Mouse (Mus musculus) heart, postnatal 14 days (tissue): ENCODE measurements around the gene Tshz2. TPM values are rescaled to one million over a fixed set of nuclear protein-coding genes. Genes with fewer than 3 reads are reported as not detected.

Experiments used
- DNase-seq, 2 experiments: peaks; one replicate each; pipeline ENCODE4 v3.0.0; 2021 to 2022
- intact Hi-C: fragments of 180-260 bp; cut with DNase I; formaldehyde crosslinking; loops from one replicate; pipeline ENCODE4 v1.15.1; 2025
- total RNA-seq, 2 experiments: library from RNA; stranded (reverse); gene quantifications; 2 replicates each; pipeline ENCODE4 v1.2.3; 2021

Gene Tshz2
- total RNA-seq, 2 experiments from 2014 or later, result 15.5 to 17.8 TPM

DNA sequence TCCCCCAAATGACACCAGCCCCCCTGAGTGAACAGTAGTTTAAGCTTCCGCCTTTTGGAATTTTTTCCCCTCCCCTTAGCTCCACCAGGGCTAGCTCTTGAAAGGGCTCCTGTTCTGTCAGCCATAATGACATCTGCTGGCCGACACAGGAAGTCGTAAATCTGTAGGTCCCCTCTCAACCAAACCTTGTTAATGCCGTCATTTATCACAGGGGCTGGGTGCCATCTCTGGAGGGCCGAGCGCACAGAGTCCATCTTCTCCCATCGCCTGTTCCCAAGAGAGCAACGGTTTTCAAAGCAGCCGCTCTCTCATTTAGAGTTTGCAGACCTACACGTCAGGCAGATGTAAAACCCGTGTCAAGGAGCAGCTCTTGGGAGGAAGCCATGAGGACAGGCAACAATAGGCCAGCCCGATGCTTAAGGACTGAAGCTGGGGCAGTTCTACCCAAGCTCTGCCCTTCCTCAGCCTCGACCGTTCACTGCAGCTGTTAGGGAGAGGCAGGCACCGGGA lies 11.6 kb upstream of the Tshz2 start:
- intact Hi-C loops, result loop anchor here (10.0 kb wide), 1 partner anchor 566 kb away; no protein-coding TSS in a partner anchor
- peak in 1 of 2 experiments; percentile 21 for DNase-seq

DNA sequence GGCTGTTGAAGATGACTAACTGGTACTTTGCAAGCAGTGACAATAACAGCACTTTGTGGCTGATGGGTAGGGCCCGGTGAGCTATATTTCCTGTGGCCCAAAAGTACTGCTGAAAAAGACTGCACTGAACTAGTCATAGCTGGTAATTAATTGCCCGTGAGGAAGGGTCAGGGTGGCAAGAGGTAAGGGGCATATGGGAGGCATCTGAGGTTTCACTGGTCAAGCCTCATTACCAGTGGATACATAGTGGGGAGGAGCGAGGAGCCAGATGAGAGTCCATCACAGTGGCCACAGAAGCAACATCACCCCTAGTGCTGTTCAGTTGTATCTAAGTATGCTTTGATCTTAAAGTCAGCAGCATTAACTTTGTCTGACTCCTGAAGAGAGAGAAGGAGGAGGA lies 2.7 kb upstream of the Tshz2 start:
- no peak for DNase-seq
- intact Hi-C loops, result loop anchor here (5.0 to 10.0 kb wide), 3 partner anchors 125 to 475 kb away; no protein-coding TSS in a partner anchor

DNA sequence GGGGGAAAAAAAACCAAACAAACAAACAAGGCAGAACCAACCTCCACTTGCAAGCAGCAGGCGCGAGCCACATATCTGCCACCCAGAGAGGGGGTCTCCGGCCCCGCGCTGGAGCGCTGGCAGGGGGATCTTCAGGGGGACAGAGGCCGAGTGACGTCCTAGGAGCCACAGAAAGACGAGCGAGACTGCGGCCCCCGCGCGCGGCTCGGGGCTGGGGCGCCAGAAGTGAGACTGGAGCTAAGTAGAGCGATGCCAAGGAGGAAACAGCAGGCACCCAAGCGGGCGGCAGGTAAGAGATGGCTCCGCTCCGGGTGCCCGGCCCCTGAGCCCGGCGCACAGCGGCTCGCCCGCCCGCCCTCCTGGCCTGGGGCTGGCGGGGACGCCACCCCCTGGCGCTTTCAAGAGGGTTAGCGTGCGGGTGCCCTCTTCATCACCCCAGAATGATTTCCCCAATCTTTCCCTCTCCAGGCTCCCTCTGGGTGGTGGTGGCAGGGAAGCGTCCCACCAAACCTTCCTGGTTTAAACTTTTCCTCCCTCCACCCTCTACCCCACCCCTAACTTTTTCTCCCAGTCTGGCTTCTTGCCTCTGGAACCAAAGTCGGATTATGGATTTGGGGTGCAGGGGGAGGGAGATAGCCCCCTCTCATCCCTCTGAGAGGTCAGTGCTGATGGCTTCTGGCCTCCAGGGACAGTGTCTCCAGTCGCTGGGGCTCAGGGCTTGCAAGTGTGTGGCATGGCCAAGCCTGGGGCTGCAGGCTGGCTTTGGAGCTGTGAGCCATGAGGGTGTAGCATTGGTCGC lies 877 bp downstream of the Tshz2 start:
- DNase-seq, result peak; percentile 40 to 43
- intact Hi-C loops, result loop anchor here (2.0 to 10.0 kb wide), 4 partner anchors 89 to 471 kb away; no protein-coding TSS in a partner anchor

DNA sequence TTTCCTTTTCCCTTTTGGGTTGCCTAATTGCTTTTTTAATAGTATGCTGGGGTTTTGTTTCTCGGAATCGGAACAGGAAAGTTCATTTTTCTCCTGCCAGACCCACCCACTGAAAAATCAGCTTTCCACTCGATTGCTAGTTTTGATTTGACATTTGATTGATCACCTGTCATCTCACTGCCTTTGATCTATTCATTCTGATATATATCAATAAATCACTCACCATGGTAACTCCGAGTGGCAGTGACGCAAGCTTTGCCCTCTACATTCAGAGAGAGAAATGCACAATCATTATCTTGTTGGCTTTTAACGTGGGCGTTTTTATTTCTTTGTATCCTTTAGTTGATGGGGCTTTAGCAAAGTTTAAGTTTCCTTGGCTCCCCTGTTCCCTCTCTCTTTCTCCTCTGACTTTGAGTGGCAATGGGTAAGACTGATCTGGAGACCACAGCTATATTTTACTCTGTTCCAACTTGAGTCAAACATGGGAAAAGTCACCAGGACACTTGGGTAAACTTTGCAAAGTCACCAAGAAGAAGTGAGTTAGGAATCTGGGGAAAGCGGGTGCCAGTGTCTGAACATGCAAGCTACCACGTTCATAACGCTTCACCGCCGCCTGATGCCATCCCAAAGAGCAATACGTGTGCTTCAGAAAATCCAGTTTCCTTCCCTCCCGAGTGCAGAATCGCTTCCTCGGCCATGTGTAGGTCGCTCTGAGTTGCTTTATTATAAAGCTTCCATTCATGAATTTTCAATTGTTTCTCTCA lies 2.0 kb downstream of the Tshz2 start:
- intact Hi-C loops, result loop anchor here (2.0 to 10.0 kb wide), 5 partner anchors 38 to 470 kb away; no protein-coding TSS in a partner anchor

DNA sequence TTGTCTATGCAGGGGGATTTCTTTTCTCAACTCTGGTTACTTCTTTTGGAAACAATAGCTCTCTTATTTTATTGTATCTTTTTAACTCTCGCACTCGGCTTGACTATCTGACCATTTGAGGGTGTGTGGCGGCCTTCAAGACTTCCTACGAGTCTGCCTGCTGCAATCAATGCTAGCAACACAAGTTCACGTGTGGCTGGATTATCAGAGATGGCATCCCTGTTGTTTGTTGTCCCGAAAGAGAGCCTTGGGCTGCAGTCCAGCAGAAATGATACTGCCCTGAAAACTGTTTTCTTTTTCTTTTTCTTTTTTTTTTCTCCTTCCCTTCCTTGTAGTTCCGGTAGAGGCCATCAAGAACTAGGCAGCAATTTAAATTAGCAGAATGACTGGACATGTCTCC lies 2.6 kb downstream of the Tshz2 start:
- no peak for DNase-seq
- intact Hi-C loops, result loop anchor here (2.0 to 10.0 kb wide), 4 partner anchors 37 to 469 kb away; no protein-coding TSS in a partner anchor

More for the DNA sequence above, 2.0 kb downstream of the Tshz2 start:
- no peak for DNase-seq

DNA sequence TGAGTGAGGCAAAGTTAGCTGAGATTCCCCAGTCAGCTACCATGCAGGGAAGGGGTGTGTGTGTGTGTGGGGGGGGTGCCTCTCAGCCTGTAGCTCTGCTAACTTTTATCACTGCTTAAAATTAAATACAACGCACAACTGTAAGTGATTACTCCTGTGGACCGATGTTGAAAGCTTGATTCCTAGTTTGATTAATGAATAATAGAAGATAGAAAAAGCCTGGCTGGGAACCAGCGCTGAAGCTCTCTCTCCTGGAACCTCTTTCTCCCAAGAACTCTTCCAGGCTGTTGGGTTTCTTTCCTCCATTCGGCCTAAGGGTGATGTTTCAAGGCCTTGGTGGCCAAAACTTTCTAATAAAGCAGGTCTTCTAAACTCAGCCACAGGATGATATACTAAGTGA lies 3.6 kb downstream of the Tshz2 start:
- intact Hi-C loops, result loop anchor here (5.0 to 10.0 kb wide), 3 partner anchors 36 to 468 kb away; no protein-coding TSS in a partner anchor
- DNase-seq, result no peak

DNA sequence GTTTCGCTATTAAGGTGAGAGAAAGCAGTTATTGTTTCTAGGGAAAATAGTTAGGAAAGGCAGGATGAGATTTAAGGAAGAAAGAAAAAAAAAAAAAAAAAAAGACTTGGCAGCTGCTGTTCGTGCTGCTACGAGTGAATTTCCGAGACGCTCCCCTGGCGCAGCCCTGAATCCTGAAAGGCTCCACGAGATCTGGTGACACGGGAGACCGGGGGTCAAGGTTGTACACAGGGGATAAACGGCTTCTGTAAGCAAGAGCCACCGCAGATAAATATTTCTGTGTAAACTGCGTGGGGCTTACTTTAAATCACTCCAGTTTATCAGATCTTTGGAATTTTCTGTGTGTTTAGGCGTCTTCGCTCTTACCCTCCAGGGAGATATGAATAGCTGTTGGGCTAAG lies 8.7 kb downstream of the Tshz2 start:
- no peak for DNase-seq
- intact Hi-C loops, result no loop called here

DNA sequence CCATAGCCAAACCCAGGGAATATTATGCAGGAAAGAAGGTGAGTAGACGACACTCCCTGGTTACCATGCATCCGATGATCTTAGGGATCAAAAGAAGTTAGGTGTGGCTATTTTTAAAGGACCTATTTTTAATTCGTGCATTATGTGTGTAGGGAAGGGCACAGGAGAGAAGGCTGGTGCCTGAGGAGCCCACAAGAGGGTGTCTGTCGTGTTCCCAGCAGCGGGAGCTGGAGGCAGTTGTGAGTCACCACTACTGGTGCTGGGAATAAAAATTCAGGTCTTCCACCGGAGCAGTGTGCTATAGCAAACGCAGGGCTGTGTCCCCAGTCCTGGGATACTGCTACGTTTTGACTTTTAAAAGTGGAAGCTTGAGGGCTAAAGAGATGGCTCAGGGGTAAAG lies 9.6 kb downstream of the Tshz2 start:
- DNase-seq, result no peak
- intact Hi-C loops, result no loop called here

DNA sequence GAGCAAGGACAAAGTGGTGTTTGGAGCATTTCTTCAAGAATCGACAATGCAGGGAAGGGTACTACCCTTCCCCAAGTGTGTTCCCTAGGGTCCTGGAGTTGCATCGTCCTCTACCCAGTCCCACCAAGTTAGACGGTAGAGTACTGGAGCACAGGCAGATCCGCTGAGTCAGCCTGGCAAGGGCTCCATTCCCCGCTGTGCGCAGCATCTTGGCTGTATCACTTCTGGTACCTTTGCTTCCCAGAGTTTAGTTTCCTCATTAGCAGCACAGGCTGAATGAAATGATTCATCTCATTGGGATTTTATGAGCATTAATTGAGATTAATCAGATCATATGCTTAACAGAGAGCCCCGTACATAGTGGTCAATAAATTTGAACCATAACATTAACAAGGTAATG lies 14.3 kb downstream of the Tshz2 start:
- no peak for DNase-seq
- intact Hi-C loops, result no loop called here

DNA sequence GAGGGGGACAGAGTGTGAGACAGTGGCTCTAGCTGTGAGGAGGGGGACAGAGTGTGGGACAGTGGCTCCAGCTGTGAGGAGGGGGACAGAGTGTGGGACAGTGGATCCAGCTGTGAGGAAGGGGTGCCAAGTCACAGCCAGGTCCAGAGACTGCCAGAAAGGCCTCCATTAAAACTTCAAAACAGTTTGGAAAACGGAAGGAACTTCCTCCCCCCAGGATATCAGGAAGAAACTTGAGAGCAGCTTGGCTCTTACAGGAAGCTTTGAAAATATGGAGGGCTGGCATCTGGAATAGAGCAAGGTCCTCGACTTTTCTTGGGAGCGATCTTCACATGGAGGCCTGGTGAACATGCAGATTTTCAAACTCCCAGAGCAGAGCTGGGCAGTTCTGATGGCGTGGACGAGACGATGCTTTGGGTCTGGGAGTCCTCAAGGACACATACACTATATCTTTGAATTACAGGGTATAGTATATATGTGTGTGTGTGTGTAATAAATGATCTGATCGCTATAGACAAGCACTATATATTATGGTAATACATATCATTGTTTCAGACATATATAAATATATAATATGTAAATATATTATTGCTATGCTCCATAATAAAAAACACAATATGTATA lies 16.6 kb downstream of the Tshz2 start:
- no peak for DNase-seq
- intact Hi-C loops, result no loop called here

DNA sequence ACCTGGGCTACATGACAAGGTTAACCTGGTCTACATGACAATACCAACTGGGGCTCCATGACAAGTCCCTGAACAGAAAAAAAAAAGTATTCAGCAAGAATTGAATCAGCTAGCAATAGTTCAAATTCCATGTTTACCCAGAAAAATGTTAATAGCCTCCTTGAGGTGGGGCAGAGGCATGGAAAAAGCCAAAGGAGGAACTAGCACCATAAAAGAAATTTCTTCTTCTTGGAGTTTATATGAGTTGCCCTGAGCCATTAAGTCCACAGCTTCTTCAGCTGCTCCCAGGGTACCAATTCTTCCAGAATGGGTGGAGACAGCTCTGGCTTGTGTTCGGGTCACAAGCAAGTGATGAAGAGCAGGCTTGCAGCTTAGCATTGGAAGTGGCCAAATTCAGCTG lies 20.5 kb downstream of the Tshz2 start:
- no peak for DNase-seq
- intact Hi-C loops, result no loop called here

DNA sequence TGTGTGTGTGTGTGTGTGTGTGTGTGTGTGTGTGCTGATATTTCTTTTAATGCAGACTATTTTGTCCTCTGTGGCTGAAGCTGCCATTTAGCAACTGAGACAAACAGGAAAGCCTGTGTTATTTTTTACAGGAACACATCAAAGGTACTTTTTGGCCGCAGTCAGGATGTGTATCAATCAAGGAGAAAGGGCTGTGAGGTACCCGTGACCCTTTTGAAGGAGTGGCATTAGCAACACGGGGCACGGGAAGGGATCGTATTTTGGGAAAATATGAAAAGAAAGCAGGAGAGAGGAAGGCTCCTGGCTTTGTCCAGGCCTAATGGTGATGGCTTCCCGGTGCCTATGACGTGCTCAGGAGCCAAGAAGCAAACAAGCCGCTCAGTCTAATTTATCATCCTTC lies 31.0 kb downstream of the Tshz2 start:
- intact Hi-C loops, result no loop called here
- no peak for DNase-seq

DNA sequence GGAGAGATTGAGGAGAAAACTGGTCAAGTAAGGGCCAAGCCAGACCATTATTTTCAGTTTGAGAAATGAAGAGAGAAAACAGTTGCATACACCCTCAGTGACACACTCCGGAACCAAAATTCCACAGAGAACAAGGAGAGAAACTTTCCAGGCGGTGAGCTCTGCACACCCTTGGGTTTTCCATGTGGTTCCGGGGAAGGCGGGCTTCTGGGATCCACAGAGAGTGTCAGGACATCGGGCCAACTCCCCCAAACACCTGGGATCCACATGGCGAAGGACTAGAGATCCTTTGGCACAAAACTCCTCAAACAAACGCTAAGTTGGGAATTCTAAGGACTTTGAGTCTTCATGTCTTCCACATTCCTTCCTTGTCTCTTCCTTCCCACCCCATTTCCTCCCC lies 38.5 kb downstream of the Tshz2 start:
- DNase-seq, result no peak
- intact Hi-C loops, result loop anchor here (5.0 kb wide), 1 partner anchor 34 kb away; no protein-coding TSS in a partner anchor

DNA sequence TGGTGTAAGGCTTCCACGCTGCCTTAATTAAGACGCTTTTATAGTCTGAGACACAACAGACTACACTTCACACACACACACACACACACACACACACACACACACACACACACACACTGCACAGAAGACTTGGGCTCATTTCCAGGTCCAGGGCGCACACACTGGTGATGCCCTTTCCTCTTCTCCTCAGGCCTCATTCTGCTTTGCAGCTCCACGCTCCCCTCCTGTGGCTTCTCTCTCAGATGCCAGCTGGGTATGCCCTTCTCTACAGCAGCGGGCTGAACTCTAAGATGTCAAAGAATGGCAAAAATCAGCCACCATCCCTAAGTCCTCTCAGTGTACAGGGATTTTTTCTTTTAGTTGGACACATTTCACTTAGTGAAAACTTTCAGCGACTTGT lies 41.0 kb downstream of the Tshz2 start:
- DNase-seq, result no peak
- intact Hi-C loops, result loop anchor here (5.0 kb wide), 1 partner anchor 36 kb away; no protein-coding TSS in a partner anchor

DNA sequence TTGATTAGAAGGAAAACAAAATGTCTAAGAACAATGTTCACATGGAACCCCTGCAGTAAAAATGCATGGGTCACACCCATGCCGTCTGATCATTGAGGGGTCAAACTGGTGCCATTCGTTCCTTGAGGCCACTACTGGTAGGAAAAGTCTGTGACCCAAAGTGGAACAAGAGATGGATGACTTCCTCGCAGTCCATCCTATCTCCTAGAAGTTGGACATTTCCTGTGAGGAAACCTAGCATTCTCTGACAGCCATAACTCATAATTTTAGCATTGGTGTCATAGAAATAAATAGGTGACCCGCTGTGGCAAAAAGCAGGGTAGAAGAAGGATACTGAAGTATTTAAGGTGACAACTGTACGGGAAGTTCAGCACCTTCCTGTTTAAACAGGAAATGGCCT lies 41.4 kb downstream of the Tshz2 start:
- DNase-seq, result no peak
- intact Hi-C loops, result loop anchor here (5.0 kb wide), 1 partner anchor 37 kb away; no protein-coding TSS in a partner anchor

DNA sequence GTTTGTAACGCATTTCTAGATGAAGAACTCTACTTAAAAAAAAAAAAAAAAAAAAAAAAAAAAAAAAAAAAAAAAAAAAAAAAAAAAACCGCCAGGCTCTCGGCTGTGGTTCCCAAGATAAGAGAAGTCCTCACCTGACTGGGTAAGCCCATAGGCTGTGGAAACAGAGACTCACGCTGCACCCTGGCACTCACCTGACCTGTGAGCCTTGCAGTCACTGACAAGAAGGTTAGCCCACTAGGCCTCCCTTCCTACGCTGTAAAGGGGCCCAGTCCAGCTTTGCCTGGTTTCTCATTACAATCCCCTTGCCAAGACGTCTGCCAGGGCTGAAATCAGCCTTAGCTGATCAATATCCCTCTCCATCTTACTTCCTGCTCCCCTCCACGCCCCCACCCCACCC lies 46.5 kb downstream of the Tshz2 start:
- no peak for DNase-seq
- intact Hi-C loops, result no loop called here

DNA sequence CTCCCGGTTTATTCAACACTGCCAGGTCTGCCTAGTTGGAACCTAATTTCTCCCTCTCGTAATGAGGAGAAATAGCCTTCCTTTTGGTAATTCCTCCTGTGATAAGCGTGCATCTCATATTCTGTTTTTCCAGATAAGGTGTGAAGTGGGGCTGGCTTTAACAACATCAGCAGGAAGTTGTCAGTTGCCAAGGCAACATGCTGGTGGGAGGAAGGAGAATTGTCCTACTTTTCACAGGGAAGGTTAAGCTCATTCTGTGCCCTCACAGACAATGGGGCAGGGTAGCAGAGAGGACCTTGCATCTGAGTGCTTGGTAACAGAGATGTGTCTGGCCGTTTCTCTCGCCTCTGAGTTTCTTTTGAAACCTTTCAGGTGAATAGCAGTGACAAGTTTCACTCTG lies 47.1 kb downstream of the Tshz2 start:
- no peak for DNase-seq
- intact Hi-C loops, result no loop called here

DNA sequence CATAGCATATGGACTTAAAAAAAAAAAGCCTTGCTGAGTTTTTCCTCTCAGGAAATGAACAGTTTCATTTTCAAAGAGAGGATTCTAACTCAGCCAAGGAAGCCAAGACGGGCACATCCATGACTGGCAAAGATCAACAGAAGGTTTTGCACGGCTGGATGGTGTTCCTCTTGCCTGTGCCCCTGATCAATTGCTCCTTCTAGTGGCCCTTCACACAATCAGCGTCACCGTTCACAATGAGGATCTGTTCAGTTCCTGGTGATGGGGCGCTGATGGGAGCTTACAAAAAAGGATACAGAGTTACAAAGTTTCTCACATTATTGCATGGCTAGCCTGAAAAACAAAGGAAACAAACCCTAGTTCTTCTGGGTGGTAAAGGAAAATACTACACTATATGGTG lies 52.4 kb downstream of the Tshz2 start:
- intact Hi-C loops, result no loop called here
- DNase-seq, result no peak

DNA sequence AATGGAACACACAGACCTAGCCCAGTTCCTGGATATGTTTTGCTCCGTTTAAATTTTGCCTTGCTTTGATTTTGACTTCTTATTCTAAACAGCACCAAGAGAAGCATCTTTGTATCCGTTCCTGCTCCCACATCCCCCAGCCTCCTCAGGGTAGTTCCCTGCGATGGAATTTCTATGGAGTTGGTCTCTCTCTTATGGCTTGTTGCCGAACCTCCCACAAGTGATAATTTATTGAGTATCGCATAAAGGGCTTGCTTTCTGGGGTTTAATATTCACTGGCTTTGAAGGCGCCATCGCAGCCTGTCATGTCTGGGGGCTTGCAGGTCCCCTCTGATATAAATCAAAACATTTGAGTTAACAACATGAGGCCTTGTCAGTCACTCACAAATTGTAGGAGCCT lies 52.9 kb downstream of the Tshz2 start:
- intact Hi-C loops, result no loop called here
- DNase-seq, result no peak

DNA sequence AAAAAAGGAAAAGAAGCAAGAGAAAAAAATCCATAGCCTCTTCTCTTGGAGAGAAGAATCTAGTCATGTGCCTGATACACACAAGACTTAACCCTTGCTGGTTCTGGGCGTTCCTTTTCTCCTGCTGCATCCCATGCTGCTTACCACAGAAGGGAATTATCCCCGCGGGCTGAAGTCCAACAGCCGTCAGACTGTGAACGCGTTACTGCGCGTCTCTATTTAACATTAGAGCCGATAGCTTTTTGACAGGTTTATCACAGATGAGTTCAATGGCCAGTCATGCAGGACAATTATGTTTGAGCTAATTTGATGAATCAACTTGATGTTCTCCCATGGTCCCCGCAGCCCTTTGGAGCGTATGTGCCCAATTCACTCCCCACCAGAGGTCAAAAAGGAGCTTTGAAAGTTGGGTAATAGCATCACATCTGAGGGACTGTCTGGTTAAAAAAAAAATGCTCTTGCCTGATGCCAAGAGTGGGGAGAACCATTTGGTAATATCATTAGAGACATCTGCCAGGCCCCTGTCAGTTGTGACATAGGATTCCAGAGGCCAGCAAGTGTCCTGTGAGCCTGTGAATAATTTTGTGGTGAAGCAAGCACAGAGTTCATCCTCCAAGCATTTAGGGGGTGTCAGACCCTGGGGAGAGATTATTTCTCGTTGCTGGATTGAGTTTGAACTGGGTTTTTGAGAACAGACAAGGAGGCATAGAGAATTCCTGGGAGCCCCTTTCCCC lies 54.1 kb downstream of the Tshz2 start:
- no peak for DNase-seq
- intact Hi-C loops, result no loop called here
